In genomic region chr9:14342041-14342668, GRCm38 (mm10) we compare ENCODE assay signal across 8 mouse cellular contexts. TPM values are rescaled to one million over a fixed set of nuclear protein-coding genes. Genes with fewer than 3 reads are reported as not detected.
A peak's percentile ranks its signal among the peaks of the same experiment; 100 is the strongest.
DNase-seq lines count a peak whose midpoint lies in the region; ATAC-seq lines count a peak whose summit lies in the region.

No protein-coding gene starts in this region.

- DNase-seq in 3T3-L1 (ENCODE audit: low read depth, low spot score): peak; percentile 80
- peak; percentile 55 to 88 for DNase-seq in adrenal gland, adult (ENCODE audit: inconsistent age in 2 of 2, low spot score in 1 of 2)
- peak; percentile 88 for DNase-seq in embryo, embryonic 10.5 days (ENCODE audit: low spot score)
- DNase-seq in liver: peak; percentile 64
- DNase-seq in neural tube, embryonic 11.5 days (ENCODE audit: low spot score): peak; percentile 79

- no peaks in the 10 kb centered on the region for H3K27me3 ChIP-seq in kidney, embryonic 16.5 days (ENCODE audit: insufficient read depth, low read length)
- no peaks in the 10 kb centered on the region for H3K27me3 ChIP-seq in neural tube, embryonic 11.5 days (ENCODE audit: control insufficient read depth, insufficient read depth, low read length)
- no peaks in the 10 kb centered on the region for H3K27me3 ChIP-seq in stomach, embryonic 14.5 days (ENCODE audit: control insufficient read depth, insufficient read depth, low read length)

- H3K9me3 ChIP-seq in kidney, embryonic 16.5 days (ENCODE audit: low read length): no peaks in the 10 kb centered on the region
- H3K9me3 ChIP-seq in neural tube, embryonic 11.5 days (ENCODE audit: control insufficient read depth, low read length): no peaks in the 10 kb centered on the region
- H3K9me3 ChIP-seq in stomach, embryonic 14.5 days (ENCODE audit: control insufficient read depth, low read depth, low read length): no peaks in the 10 kb centered on the region

- 58% methylated on average over 4 of the region's 4 CpGs for WGBS in kidney, embryonic 16.5 days
- WGBS in neural tube, embryonic 11.5 days: 49% methylated on average over 4 of the region's 4 CpGs
- WGBS in stomach, embryonic 14.5 days: 57% methylated on average over 4 of the region's 4 CpGs

- H3K9ac ChIP-seq in kidney, embryonic 16.5 days (replicated peaks; ENCODE audit: low read length): no peak overlapping the region
- H3K9ac ChIP-seq in neural tube, embryonic 11.5 days (ENCODE audit: low read length): no peak overlapping the region
- no peak overlapping the region for H3K9ac ChIP-seq in stomach, embryonic 14.5 days (replicated peaks; ENCODE audit: low read depth, low read length)

- H3K27ac ChIP-seq in kidney, embryonic 16.5 days (ENCODE audit: low read length): no peak overlapping the region
- H3K27ac ChIP-seq in neural tube, embryonic 11.5 days (ENCODE audit: low read depth, low read length): no peak overlapping the region
- no peak overlapping the region for H3K27ac ChIP-seq in stomach, embryonic 14.5 days (ENCODE audit: low read length)

- ATAC-seq in granulocyte monocyte progenitor cell, adult 5-6 weeks (replicated peaks; ENCODE audit: poor library complexity, severe bottlenecking): peak; percentile 92
- peak; percentile 71 for ATAC-seq in kidney, embryonic 16.5 days (ENCODE audit: low FRiP score, low TSS enrichment)
- ATAC-seq in neural tube, embryonic 11.5 days (ENCODE audit: insufficient read depth, low FRiP score, low TSS enrichment): peak; percentile 80
- ATAC-seq in stomach, embryonic 14.5 days (ENCODE audit: insufficient number of reproducible peaks, insufficient read depth, low FRiP score, low read depth): peak; percentile 60; the same call in 1 of the 2 replicates

- H3K36me3 ChIP-seq in kidney, embryonic 16.5 days (ENCODE audit: insufficient read depth, low read length): no peaks in the 10 kb centered on the region
- H3K36me3 ChIP-seq in neural tube, embryonic 11.5 days (ENCODE audit: control insufficient read depth, insufficient read depth, low read length): no peaks in the 10 kb centered on the region
- no peaks in the 10 kb centered on the region for H3K36me3 ChIP-seq in stomach, embryonic 14.5 days (ENCODE audit: control insufficient read depth, insufficient read depth, low read length)

- no peaks in the 10 kb centered on the region for H3K4me1 ChIP-seq in kidney, embryonic 16.5 days (ENCODE audit: insufficient read depth, low read length)
- no peaks in the 10 kb centered on the region for H3K4me1 ChIP-seq in neural tube, embryonic 11.5 days (ENCODE audit: control insufficient read depth, insufficient read depth, low read length)
- H3K4me1 ChIP-seq in stomach, embryonic 14.5 days (ENCODE audit: control insufficient read depth, insufficient read depth, low read length): 0 out of 2 replicates have a peak, but pooled peaks cover 2% of the 10 kb centered on the region

- H3K4me2 ChIP-seq in kidney, embryonic 16.5 days (replicated peaks; ENCODE audit: low read depth, low read length): no peak overlapping the region
- H3K4me2 ChIP-seq in neural tube, embryonic 11.5 days (ENCODE audit: low read depth): no peak overlapping the region
- no peak overlapping the region for H3K4me2 ChIP-seq in stomach, embryonic 14.5 days (replicated peaks; ENCODE audit: low read depth, low read length)

- H3K4me3 ChIP-seq in kidney, embryonic 16.5 days (ENCODE audit: low read length): no peak overlapping the region
- H3K4me3 ChIP-seq in neural tube, embryonic 11.5 days (ENCODE audit: low read depth, low read length): no peak overlapping the region
- no peak overlapping the region for H3K4me3 ChIP-seq in stomach, embryonic 14.5 days (ENCODE audit: low read depth, low read length)

RNA-seq across cellular contexts. Expression of gene Endod1, which starts 39.2 kb away (rescaled TPM):
- total RNA-seq in granulocyte monocyte progenitor cell, adult 5-6 weeks (2014; fragmentation: Nextera tagmentation): 13.4 and 14.7 TPM in 2 replicates
- 17.3 and 18.4 TPM in 2 replicates for total RNA-seq in granulocyte monocyte progenitor cell, adult 5-6 weeks (2017)
- 15.6 and 17.8 TPM in 2 replicates for polyA plus RNA-seq in kidney, embryonic 16.5 days (2015; fragmentation: Nextera tagmentation; extraction: Ambion mirVana)
- polyA plus RNA-seq in neural tube, embryonic 11.5 days (2014; fragmentation: Nextera tagmentation; extraction: Ambion mirVana): 7.5 and 8.0 TPM in 2 replicates
- polyA plus RNA-seq in stomach, embryonic 14.5 days (2014; fragmentation: Nextera tagmentation; extraction: Ambion mirVana): 27.9 and 28.5 TPM in 2 replicates
